Mouse (Mus musculus) embryonic facial prominence, embryonic 11.5 days (tissue): Measurements from ENCODE around the gene Shq1. TPM values are rescaled to one million over a fixed set of nuclear protein-coding genes. Genes with fewer than 3 reads are reported as not detected.

Source experiments
- ATAC-seq: fragments of 200-750 bp; cut with Nextera tagmentation; replicated peaks from 2 replicates; pipeline ENCODE4 v1.8.0; 2017; ENCODE audit warnings: low read depth; ENCODE audit not compliant: insufficient number of reproducible peaks, low FRiP score, low TSS enrichment
- DNase-seq: peaks from one replicate; pipeline ENCODE4 v3.0.0-alpha.2; 2015; ENCODE audit warnings: low spot score
- H3K27ac ChIP-seq: fragments of 300-500 bp; sonication (generic); replicated peaks from 2 replicates; pipeline ENCODE4 v1.5.1; 2014; ENCODE audit warnings: mild to moderate bottlenecking, low read depth, low read length, control low read depth
- H3K27me3 ChIP-seq: fragments of 300-500 bp; sonication (generic); 2 replicates; pipeline ENCODE4 v1.6.1; 2014; ENCODE audit warnings: mild to moderate bottlenecking, low read length, moderate library complexity, mixed read lengths; ENCODE audit not compliant: control insufficient read depth, insufficient read depth
- H3K36me3 ChIP-seq: fragments of 300-500 bp; sonication (generic); replicated peaks from 2 replicates; pipeline ENCODE4 v1.6.1; 2014; ENCODE audit warnings: low read depth, mild to moderate bottlenecking, low read length, moderate library complexity, mixed read lengths; ENCODE audit not compliant: control insufficient read depth, insufficient read depth
- H3K4me1 ChIP-seq: fragments of 300-500 bp; sonication (generic); 2 replicates; pipeline ENCODE4 v1.6.1; 2014; ENCODE audit warnings: low read length, mixed read lengths; ENCODE audit not compliant: control insufficient read depth, insufficient read depth
- H3K4me2 ChIP-seq: fragments of 300-500 bp; sonication (generic); 2 replicates; pipeline ENCODE4 v1.6.1; 2014; ENCODE audit warnings: low read depth, mild to moderate bottlenecking, control low read depth, low read length, moderate library complexity
- H3K4me3 ChIP-seq: fragments of 300-500 bp; sonication (generic); 2 replicates; pipeline ENCODE4 v1.5.1; 2014; ENCODE audit warnings: low read depth, low read length, control low read depth
- H3K9ac ChIP-seq: fragments of 300-500 bp; sonication (generic); replicated peaks from 2 replicates; pipeline ENCODE4 v1.6.1; 2014; ENCODE audit warnings: mild to moderate bottlenecking, control low read depth, low read length
- H3K9me3 ChIP-seq: fragments of 300-500 bp; sonication (generic); replicated peaks from 2 replicates; pipeline ENCODE4 v1.6.1; 2016; ENCODE audit warnings: mild to moderate bottlenecking, low read length, inconsistent platforms, mixed read lengths; ENCODE audit not compliant: control insufficient read depth
- WGBS: fragments of 180-500 bp; shearing (Covaris S2); extraction: QIAGEN DNeasy Blood & Tissue Kit; methylation state at CpG from one replicate; pipeline ENCODE4 v1.1.7; 2014; 5-methylcytosine and 5-hydroxymethylcytosine counted together
- polyA plus RNA-seq: library from polyadenylated mRNA; unstranded; fragments of >200 nt; fragmentation: Nextera tagmentation; extraction: Ambion mirVana; gene quantifications from 2 replicates; pipeline ENCODE4 v1.2.1, GENCODE M21; 2014

Shq1 gene
- polyA plus RNA-seq, 1 experiment from 2014 or later, result 17.5 TPM

DNA sequence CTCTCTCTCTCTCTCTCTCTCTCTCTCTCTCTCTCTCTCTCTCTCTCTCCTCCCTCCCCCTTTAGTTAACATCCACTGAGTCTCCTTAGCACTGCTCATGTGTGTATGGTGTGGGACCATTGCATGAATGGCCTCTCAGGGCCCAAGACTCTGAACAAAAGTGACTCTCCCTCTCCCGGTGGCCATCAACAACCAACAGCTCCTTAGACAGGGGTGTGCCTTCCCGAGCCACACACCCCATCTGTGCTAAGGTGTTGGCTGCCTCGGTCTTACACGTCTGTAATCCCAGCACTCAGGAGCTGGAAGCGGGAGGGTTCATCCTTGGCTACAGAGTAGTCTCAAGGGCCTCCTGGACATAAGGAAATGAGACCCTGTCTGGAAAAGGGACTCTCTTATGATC is 29.0 kb upstream of the Shq1 start:
- no peak overlapping the region for H3K27ac ChIP-seq
- no peak overlapping the region for H3K4me2 ChIP-seq
- no peaks in the 10 kb centered on the region for H3K36me3 ChIP-seq
- peaks cover 2% of the 10 kb centered on the region; the same call in 1 of the 2 replicates for H3K4me1 ChIP-seq
- 85% methylated on average over 5 of the region's 5 CpGs for WGBS
- H3K27me3 ChIP-seq, result no peaks in the 10 kb centered on the region
- H3K9ac ChIP-seq, result no peak overlapping the region
- DNase-seq (no peak), ATAC-seq (no peak)
- no peak overlapping the region for H3K4me3 ChIP-seq
- no peaks in the 10 kb centered on the region for H3K9me3 ChIP-seq

DNA sequence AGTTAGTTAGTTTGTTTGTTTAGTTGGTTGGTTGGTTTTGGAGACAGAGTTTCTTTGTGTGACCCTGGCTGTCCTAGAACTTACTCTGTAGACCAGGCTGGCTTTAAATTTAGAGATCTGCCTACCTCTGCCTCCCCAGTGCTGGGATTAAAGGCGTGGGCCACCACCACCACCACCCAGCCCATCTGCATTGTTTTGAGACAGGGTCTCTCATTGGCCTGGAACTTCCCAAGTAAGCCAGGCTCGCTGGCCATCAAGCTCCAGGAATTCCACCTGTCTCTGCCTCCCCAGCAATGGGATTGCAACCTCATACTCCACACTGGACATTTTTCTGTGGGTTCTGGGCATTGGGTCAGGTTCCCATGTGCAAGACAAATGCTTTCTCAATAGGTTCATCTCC is 15.4 kb upstream of the Shq1 start:
- no peaks in the 10 kb centered on the region for H3K36me3 ChIP-seq
- no peak overlapping the region for H3K4me2 ChIP-seq
- DNase-seq (no peak), ATAC-seq (no peak)
- WGBS, result 82% methylated on average over 2 of the region's 2 CpGs
- H3K27me3 ChIP-seq, result no peaks in the 10 kb centered on the region
- no peak overlapping the region for H3K27ac ChIP-seq
- no peak overlapping the region for H3K4me3 ChIP-seq
- no peaks in the 10 kb centered on the region for H3K9me3 ChIP-seq
- no peak overlapping the region for H3K9ac ChIP-seq
- no peaks in the 10 kb centered on the region for H3K4me1 ChIP-seq

- Histone ChIP-seq H3K9ac (no peak overlapping the region), H3K9me3 (no peaks in the 10 kb centered on the region), H3K4me3 (no peak overlapping the region), H3K27ac (no peak overlapping the region), H3K36me3 (no peaks in the 10 kb centered on the region), H3K4me1 (no peaks in the 10 kb centered on the region), H3K27me3 (no peaks in the 10 kb centered on the region), H3K4me2 (no peak overlapping the region)
- 91% methylated on average over 2 of the region's 2 CpGs for WGBS
- ATAC-seq (no peak), DNase-seq (no peak)
Observed at GRCm38 (mm10) chr6:100678636-100679035, 7.7 kb upstream of the Shq1 start.

- Histone ChIP-seq H3K4me3 (no peak overlapping the region), H3K4me2 (no peak overlapping the region), H3K27ac (no peak overlapping the region), H3K4me1 (no peaks in the 10 kb centered on the region), H3K27me3 (no peaks in the 10 kb centered on the region), H3K9ac (no peak overlapping the region), H3K9me3 (no peaks in the 10 kb centered on the region), H3K36me3 (no peaks in the 10 kb centered on the region)
- no peak for ATAC-seq
- no peak for DNase-seq
- WGBS, result 81% methylated on average over 7 of the region's 7 CpGs
Observed at GRCm38 (mm10) chr6:100676461-100676860, 5.5 kb upstream of the Shq1 start.

GRCm38 (mm10) chr6:100674974-100675373 is 4.0 kb upstream of the Shq1 start:
- H3K27me3 ChIP-seq, result no peaks in the 10 kb centered on the region
- H3K4me2 ChIP-seq, result no peak overlapping the region
- H3K4me1 ChIP-seq, result no peaks in the 10 kb centered on the region
- no peak overlapping the region for H3K9ac ChIP-seq
- no peak overlapping the region for H3K4me3 ChIP-seq
- ATAC-seq (no peak), DNase-seq (peak; percentile 61)
- no peaks in the 10 kb centered on the region for H3K9me3 ChIP-seq
- no peak overlapping the region for H3K27ac ChIP-seq
- 30% methylated on average over 6 of the region's 6 CpGs for WGBS
- H3K36me3 ChIP-seq, result no peaks in the 10 kb centered on the region

- Histone ChIP-seq H3K36me3 (no peaks in the 10 kb centered on the region), H3K4me2 (peak overlapping the region; percentile 2; the same call in 1 of the 2 replicates), H3K9me3 (no peaks in the 10 kb centered on the region), H3K4me3 (peak overlapping the region; percentile 87), H3K27me3 (no peaks in the 10 kb centered on the region), H3K27ac (no peak overlapping the region), H3K9ac (no peak overlapping the region), H3K4me1 (no peaks in the 10 kb centered on the region)
- ATAC-seq (no peak), DNase-seq (no peak)
- WGBS, result 9% methylated on average over 7 of the region's 7 CpGs
Observed at GRCm38 (mm10) chr6:100671401-100671800, 444 bp upstream of the Shq1 start.

DNA sequence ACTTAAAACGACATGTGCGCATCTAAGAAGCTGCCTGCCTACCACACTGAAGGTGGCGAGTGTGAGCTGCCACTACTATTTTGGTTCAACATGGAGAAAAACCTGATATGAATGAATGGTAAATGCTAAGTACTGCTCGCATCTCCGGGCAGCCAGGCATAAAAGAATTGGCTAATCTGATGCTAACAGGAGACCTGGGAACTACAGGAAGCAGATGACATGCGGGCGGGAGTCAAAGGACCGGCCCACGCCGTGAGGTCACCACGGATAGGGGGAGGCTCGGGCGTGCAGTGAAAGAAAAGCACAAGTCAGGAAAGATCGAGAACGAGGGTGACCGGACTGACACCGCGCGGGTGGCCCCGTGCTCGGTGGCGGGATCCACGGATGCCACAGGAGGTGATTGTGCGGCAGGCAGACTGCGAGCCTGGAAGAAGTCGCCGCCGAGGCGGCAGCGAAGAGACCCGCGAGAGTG is 551 bp downstream of the Shq1 start:
- DNase-seq (peak; percentile 45), ATAC-seq (peak; percentile 62; the same call in 1 of the 2 replicates)
- peak overlapping the region; percentile 73 for H3K9ac ChIP-seq
- no peaks in the 10 kb centered on the region for H3K4me1 ChIP-seq
- no peaks in the 10 kb centered on the region for H3K36me3 ChIP-seq
- peak overlapping the region; percentile 92 for H3K4me2 ChIP-seq
- no peaks in the 10 kb centered on the region for H3K9me3 ChIP-seq
- H3K27ac ChIP-seq, result no peak overlapping the region
- peak overlapping the region; percentile 87 for H3K4me3 ChIP-seq
- 1% methylated on average over 32 of the region's 32 CpGs for WGBS
- H3K27me3 ChIP-seq, result no peaks in the 10 kb centered on the region

DNA sequence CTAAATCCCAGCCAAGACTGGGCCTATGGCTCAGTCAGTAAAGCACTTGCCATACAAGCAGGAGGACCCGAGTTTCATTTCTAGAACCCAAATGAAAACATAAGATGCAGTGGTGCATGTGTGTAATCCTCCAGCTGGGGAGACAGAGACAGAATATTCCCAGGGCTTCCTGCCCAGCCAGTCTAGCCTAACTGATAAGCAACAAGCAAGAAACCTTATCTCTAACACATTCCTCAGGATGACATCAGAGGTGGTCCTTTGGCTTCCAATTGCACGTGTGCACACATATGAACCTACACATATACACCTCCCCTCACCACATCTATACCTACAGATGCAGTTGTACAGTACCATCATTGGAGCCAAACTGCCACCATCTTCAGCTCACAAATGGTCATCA is 2.1 kb downstream of the Shq1 start:
- DNase-seq, result no peak
- WGBS, result 69% methylated on average over 2 of the region's 2 CpGs
- H3K4me3 ChIP-seq, result no peak overlapping the region
- no peak overlapping the region for H3K27ac ChIP-seq
- ATAC-seq, result no peak
- no peak overlapping the region for H3K4me2 ChIP-seq
- no peak overlapping the region for H3K9ac ChIP-seq
- H3K4me1 ChIP-seq, result no peaks in the 10 kb centered on the region
- no peaks in the 10 kb centered on the region for H3K27me3 ChIP-seq
- H3K9me3 ChIP-seq, result no peaks in the 10 kb centered on the region
- no peaks in the 10 kb centered on the region for H3K36me3 ChIP-seq
